Mouse (Mus musculus) liver, adult 2 months (tissue): ENCODE measurements around the gene Gm42906.

Experiments used
- CTCF ChIP-seq: fragments of 200-500 bp; IDR thresholded peaks from 2 replicates; pipeline ENCODE4 v1.5.1; 2011; ENCODE audit warnings: low read depth, low read length, control low read depth
- POLR2A ChIP-seq: fragments of 200-500 bp; IDR thresholded peaks from 2 replicates; pipeline ENCODE4 v1.6.1; 2011; ENCODE audit warnings: low read length, control low read depth; ENCODE audit not compliant: insufficient read depth; ENCODE audit errors: extremely low read depth

DNA sequence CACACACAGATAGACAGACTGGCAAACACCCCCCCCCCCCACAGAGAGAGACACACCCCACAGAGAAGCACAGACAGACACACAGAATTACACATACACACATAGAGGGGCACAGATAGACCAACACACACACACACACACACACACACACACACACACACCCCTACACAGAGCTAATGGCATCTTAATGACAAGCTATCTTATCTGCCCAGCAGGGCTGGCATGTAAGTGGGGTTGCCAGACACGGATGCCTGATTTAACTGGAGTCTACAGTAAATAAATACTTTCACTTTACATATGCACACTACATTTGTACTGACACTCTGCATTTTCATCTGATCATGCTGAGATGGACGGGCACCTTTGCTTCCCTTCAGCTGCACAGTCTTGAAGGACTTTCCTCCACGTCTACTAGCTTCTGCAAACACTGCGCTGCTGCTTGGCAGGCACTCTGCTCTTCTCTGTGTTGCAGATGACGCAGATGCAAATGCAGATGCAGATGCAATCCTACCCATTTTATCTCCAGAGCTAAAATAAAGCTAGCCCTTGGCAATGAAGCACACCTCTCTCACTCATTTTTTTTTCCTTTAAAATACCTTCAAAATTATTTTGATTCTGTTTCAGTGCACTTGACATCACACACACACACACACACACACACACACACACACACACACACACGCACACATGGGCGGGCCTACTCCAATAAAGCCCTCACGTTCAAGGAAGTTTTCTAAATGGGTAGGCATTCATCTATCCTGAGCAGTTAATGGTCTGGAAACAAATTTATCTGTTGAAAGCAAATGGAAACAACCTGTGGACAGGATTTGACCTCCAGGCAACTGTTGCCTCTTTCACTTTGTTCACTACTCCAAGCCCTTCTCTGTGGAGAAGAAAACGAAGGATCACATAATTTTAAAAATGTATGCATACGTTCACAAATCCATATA is 179.0 kb downstream of the Gm42906 start:
- TF ChIP-seq CTCF (no peak), POLR2A (no peak)
